Mouse (Mus musculus) stomach, embryonic 16.5 days (tissue): ENCODE results near the gene Lhfpl2. TPM values are rescaled to one million over a fixed set of nuclear protein-coding genes. Genes with fewer than 3 reads are reported as not detected.

Source experiments
- ATAC-seq: fragments of 200-750 bp; cut with Nextera tagmentation; 2 replicates; pipeline ENCODE4 v1.8.0; 2017; ENCODE audit warnings: moderate number of reproducible peaks, moderate TSS enrichment; ENCODE audit not compliant: insufficient read depth, low FRiP score
- H3K27ac ChIP-seq: fragments of 300-500 bp; sonication (generic); 2 replicates; pipeline ENCODE4 v1.5.1; 2014; ENCODE audit warnings: low read length
- H3K27me3 ChIP-seq: fragments of 300-500 bp; sonication (generic); 2 replicates; pipeline ENCODE4 v1.6.1; 2014; ENCODE audit warnings: low read length, control low read depth, mixed read lengths; ENCODE audit not compliant: control insufficient read depth, insufficient read depth
- H3K36me3 ChIP-seq: fragments of 300-500 bp; sonication (generic); 2 replicates; pipeline ENCODE4 v1.6.1; 2014; ENCODE audit warnings: low read length; ENCODE audit not compliant: control insufficient read depth, insufficient read depth
- H3K4me1 ChIP-seq: fragments of 300-500 bp; sonication (generic); 2 replicates; pipeline ENCODE4 v1.6.1; 2014; ENCODE audit warnings: low read length, control low read depth, mixed read lengths; ENCODE audit not compliant: control insufficient read depth, insufficient read depth
- H3K4me2 ChIP-seq: fragments of 300-500 bp; sonication (generic); 2 replicates; pipeline ENCODE4 v1.6.1; 2014; ENCODE audit warnings: low read depth, low read length, mixed read lengths
- H3K4me3 ChIP-seq: fragments of 300-500 bp; sonication (generic); replicated peaks from 2 replicates; pipeline ENCODE4 v1.5.1; 2014; ENCODE audit warnings: mild to moderate bottlenecking, low read length
- H3K9ac ChIP-seq: fragments of 300-500 bp; sonication (generic); 2 replicates; pipeline ENCODE4 v1.6.1; 2014; ENCODE audit warnings: low read length
- H3K9me3 ChIP-seq: fragments of 300-500 bp; sonication (generic); replicated peaks from 2 replicates; pipeline ENCODE4 v1.6.1; 2016; ENCODE audit warnings: low read length, control low read depth; ENCODE audit not compliant: control insufficient read depth
- WGBS: fragments of 180-500 bp; shearing (Covaris S2); extraction: QIAGEN DNeasy Blood & Tissue Kit; methylation state at CpG from one replicate; pipeline ENCODE4 v1.1.7; 2014; 5-methylcytosine and 5-hydroxymethylcytosine counted together
- polyA plus RNA-seq: library from polyadenylated mRNA; unstranded; fragments of >200 nt; fragmentation: Nextera tagmentation; extraction: Ambion mirVana; gene quantifications from 2 replicates; pipeline ENCODE4 v1.2.1, GENCODE M21; 2015

The Lhfpl2 gene
- polyA plus RNA-seq, 1 experiment from 2014 or later: 20.3 TPM

DNA sequence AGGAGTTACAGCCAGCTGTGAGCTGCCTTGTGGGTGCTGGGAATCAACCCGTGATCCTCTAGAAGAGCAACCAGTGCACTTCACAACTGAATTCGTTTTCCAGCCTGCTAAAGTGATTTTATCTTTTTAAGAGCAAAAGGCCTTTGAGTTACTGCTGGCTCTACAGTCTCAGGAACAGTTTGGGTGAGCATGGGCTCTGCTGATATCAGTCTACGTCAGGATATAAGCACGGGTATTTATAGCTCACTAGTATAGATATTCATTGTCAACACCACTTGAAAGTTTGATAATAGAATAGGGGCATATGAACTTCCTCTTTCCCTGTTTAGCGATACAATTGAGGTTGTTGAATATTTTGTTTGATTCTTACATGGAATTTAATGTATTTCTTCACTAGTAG, 61.7 kb downstream of the Lhfpl2 start:
- 80% methylated on average over 5 of the region's 5 CpGs for WGBS
- no peaks in the 10 kb centered on the region; the same call in 1 of the 2 replicates for H3K9me3 ChIP-seq
- no peak for ATAC-seq
- no peak overlapping the region for H3K4me2 ChIP-seq
- no peaks in the 10 kb centered on the region for H3K27me3 ChIP-seq
- H3K9ac ChIP-seq: no peak overlapping the region
- no peak overlapping the region for H3K27ac ChIP-seq
- no peaks in the 10 kb centered on the region for H3K36me3 ChIP-seq
- no peak overlapping the region for H3K4me3 ChIP-seq
- 0 out of 2 replicates have a peak, but pooled peaks cover 3% of the 10 kb centered on the region for H3K4me1 ChIP-seq

DNA sequence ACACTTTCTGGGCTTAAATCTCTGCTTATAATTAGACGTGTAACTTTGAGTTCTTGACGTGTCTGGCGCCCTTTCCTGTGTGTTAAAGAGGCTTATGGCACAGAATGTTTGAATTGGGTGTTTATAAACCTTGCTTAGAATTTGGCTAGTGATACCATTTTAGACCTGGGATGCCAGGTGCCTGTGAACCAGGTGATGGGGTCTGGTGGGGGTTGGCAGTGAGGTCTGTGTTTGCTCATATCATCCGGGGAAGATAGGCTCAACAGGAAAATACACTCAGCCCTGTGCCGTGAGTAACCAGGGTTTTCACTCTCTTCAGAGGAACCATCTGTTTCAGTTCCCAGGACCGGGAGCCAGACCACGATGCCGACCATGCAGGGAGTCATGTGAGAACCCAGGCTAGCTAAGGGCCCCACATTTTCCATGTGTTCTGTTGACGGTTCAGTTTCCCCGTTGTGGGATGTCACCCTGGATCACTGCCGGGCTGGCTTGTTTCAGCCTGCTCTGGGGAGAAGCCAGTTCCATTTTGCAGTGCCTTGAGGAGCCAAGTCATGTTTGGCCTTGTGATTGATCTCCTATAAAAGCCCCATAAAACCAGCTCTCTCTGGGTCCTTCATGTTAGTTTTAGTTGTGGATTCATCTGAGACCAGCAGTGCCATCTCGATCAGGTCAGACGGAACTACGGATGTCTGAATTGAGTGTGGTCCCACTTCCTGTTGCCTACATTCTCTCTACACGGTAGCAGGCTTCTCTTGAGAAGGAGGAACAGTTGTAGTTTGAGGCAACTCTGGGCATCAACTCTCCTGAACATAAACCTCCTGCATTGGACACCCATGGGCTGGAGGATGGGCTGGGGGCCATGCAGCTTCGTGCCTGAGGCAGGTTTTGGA, 65.4 kb downstream of the Lhfpl2 start:
- Histone ChIP-seq H3K4me1 (no peaks in the 10 kb centered on the region), H3K9me3 (no peaks in the 10 kb centered on the region), H3K36me3 (no peaks in the 10 kb centered on the region), H3K4me3 (no peak overlapping the region), H3K4me2 (no peak overlapping the region), H3K9ac (no peak overlapping the region), H3K27me3 (no peaks in the 10 kb centered on the region), H3K27ac (no peak overlapping the region)
- ATAC-seq: peak; percentile 40; the same call in 1 of the 2 replicates
- whole genome bisulfite sequencing: 76% methylated on average over 16 of the region's 16 CpGs

- H3K27me3 ChIP-seq: no peaks in the 10 kb centered on the region
- no peak overlapping the region for H3K4me3 ChIP-seq
- H3K27ac ChIP-seq: 0 out of 2 replicates have a peak overlapping the region, but pooled peaks have one; percentile 30
- no peak for ATAC-seq
- WGBS: 66% methylated on average over 7 of the region's 7 CpGs
- H3K9ac ChIP-seq: no peak overlapping the region
- no peak overlapping the region for H3K4me2 ChIP-seq
- H3K4me1 ChIP-seq: peaks cover 12% of the 10 kb centered on the region
- no peaks in the 10 kb centered on the region for H3K36me3 ChIP-seq
- H3K9me3 ChIP-seq: no peaks in the 10 kb centered on the region
Measured at GRCm38 (mm10) chr13:94130394-94130793, 72.8 kb downstream of the Lhfpl2 start.

- Histone ChIP-seq H3K27me3 (no peaks in the 10 kb centered on the region), H3K9me3 (no peaks in the 10 kb centered on the region), H3K4me3 (no peak overlapping the region), H3K9ac (no peak overlapping the region), H3K27ac (no peak overlapping the region), H3K4me1 (peaks cover 16% of the 10 kb centered on the region), H3K4me2 (no peak overlapping the region), H3K36me3 (no peaks in the 10 kb centered on the region)
- no peak for ATAC-seq
- 69% methylated on average over 4 of the region's 4 CpGs for WGBS
Measured at GRCm38 (mm10) chr13:94131135-94131534, 73.5 kb downstream of the Lhfpl2 start.

- ATAC-seq: no peak
- Histone ChIP-seq H3K9ac (no peak overlapping the region), H3K27me3 (no peaks in the 10 kb centered on the region), H3K9me3 (no peaks in the 10 kb centered on the region), H3K4me3 (no peak overlapping the region), H3K4me2 (no peak overlapping the region), H3K4me1 (peaks cover 22% of the 10 kb centered on the region), H3K36me3 (no peaks in the 10 kb centered on the region), H3K27ac (peak overlapping the region; percentile 4; the same call in 1 of the 2 replicates)
- WGBS: 61% methylated on average over 13 of the region's 13 CpGs
Measured at GRCm38 (mm10) chr13:94132187-94132995, 74.8 kb downstream of the Lhfpl2 start.

- Histone ChIP-seq H3K4me2 (no peak overlapping the region), H3K9ac (no peak overlapping the region), H3K4me1 (peaks cover 26% of the 10 kb centered on the region), H3K36me3 (no peaks in the 10 kb centered on the region), H3K9me3 (no peaks in the 10 kb centered on the region), H3K27me3 (no peaks in the 10 kb centered on the region), H3K4me3 (no peak overlapping the region), H3K27ac (peak overlapping the region; percentile 73)
- no peak for ATAC-seq
- 67% methylated on average over 7 of the region's 7 CpGs for whole genome bisulfite sequencing
Measured at GRCm38 (mm10) chr13:94134646-94135045, 77.0 kb downstream of the Lhfpl2 start.

GRCm38 (mm10) chr13:94135180-94135579, 77.6 kb downstream of the Lhfpl2 start:
- Histone ChIP-seq H3K9ac (no peak overlapping the region), H3K36me3 (no peaks in the 10 kb centered on the region), H3K4me3 (no peak overlapping the region), H3K4me2 (no peak overlapping the region), H3K9me3 (no peaks in the 10 kb centered on the region), H3K27ac (peak overlapping the region; percentile 73), H3K27me3 (no peaks in the 10 kb centered on the region), H3K4me1 (peaks cover 27% of the 10 kb centered on the region)
- 39% methylated on average over 7 of the region's 7 CpGs for WGBS
- peak; percentile 89 for ATAC-seq

DNA sequence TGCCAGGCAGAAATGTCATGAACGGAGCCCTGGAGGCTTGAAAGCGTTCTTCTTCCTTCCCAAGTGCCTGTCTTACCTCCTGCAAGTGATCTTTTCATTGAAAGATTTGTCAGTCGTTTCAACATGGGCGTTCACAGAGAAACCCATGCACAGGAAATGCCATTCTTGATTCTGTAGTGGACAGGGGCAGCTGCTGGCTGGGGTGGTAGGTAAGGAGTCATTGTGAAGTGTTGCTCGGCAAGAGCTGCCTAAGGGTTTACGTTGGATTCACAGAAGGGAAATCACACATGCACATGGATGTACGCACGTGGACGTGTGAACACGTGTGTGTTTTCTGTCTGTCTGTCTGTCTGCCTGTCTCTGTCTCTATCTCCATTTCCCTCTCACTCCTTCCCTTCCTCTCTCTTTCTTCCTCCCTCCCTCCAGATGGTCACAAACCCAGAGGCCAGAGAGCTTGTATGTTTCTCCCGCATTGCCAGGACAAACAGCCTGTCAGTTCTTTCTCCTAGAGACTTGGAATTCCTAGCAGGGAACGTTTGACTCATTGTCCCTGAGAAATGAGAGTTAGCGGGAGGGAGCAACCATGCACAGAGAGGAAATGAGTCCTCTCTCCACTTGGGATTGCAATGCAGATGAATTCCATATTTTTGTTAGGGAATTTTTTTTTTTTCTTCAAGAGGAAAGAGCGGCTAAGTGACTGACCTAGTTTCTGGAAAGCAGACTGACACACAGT, 82.3 kb downstream of the Lhfpl2 start:
- peaks cover 39% of the 10 kb centered on the region for H3K4me1 ChIP-seq
- H3K27me3 ChIP-seq: no peaks in the 10 kb centered on the region
- peak overlapping the region; percentile 42 for H3K27ac ChIP-seq
- H3K4me3 ChIP-seq: no peak overlapping the region
- no peaks in the 10 kb centered on the region for H3K9me3 ChIP-seq
- no peak for ATAC-seq
- WGBS: 58% methylated on average over 14 of the region's 14 CpGs
- no peak overlapping the region for H3K4me2 ChIP-seq
- no peaks in the 10 kb centered on the region for H3K36me3 ChIP-seq
- H3K9ac ChIP-seq: no peak overlapping the region
